Mouse (Mus musculus): ENCODE measurements at regions not wholly inside any gene's neighbourhood (a gene's known extent, or its start where the extent isn't known, plus 50 kb on each side); places are given as distances from the start of the nearest gene placed in this dataset.

- no peak for DNase-seq (ENCODE audit: inconsistent ontology term)
These were observed 253.8 kb upstream of the Tfap2d start for GRCm38 (mm10) chr1:18849038-18849437.

DNA sequence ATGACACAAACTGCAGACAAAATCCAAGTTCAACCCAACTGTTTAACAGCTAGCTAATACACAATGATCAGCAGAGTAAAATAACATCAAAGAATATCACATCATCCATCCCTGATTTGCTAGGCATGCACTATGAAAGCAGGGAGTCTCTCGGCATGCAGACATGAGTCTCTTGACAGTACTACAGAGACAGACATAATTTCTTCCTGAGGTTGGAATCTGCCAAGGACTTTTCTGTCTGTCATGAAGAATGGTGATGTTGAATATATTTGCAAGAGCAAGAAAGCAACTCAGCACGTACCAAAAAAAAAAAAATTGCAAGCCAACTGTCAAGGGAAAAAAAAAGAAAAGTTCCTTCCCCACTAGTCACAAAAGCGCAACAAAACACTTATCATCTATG, 245.4 kb upstream of the Tfap2d start:
- no peak for DNase-seq (ENCODE audit: inconsistent ontology term)

DNA sequence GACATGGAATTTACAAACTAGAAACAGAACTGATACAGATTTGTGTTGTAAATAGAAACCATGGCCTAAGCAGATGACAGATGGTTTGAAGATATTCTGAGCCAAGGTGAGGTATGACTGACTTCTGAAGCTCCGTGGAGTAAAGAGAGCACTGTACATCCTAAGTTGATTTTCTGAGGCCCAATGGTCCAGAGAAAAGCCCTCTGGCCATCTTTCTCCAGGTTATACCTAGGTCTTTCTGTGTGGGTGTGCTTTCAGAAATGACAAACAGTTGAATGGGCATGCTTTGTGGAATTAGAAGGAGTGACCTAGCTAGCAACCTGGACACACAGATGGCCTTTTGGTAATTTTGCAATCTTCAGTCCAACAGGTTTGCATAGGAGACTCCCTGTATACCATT, 199.6 kb upstream of the Tfap2d start:
- DNase-seq (ENCODE audit: inconsistent ontology term): no peak

- no peak for DNase-seq (ENCODE audit: inconsistent ontology term)
These were observed 199.1 kb upstream of the Tfap2d start for GRCm38 (mm10) chr1:18903696-18904095.

DNA sequence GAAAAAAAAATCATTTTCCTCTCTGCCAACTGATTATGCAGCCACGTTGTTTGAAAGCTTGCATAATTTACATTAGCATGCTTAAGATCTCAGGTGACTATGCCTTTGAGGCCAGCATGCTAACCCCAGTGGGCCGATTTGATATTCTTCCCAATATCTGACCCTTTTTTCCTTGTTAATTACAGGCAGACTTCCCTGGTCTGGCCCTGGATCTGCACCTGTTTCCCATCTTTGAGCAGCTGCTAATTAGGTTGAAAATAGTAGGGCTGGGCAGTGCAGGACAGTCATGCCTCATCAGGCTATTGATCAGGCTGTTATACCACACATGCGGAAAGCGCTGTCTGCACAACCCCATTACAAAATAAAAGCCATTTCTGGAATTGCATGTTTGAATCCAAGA, 191.2 kb upstream of the Tfap2d start:
- no peak for DNase-seq (ENCODE audit: inconsistent ontology term)

DNA sequence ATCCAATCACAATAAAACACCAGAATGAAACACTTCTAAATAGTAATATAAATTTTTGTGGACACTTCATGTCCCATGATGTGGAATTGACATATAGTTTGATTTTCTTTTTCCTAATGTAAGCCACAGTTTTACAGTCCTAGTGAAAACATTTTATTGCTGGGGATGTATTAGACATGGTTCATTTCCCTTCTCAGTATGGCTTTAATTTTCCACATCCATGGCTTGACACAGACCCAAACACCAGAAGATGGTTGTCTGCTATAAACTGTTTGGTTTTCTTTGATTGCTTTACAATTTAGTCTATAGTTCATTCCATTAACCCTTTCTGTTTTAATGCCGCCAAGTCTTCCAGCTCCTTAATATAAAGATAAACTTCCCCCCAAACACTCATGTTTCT, 146.5 kb upstream of the Tfap2d start:
- DNase-seq (ENCODE audit: inconsistent ontology term): no peak

GRCm38 (mm10) chr1:18956975-18957374, 145.8 kb upstream of the Tfap2d start:
- DNase-seq (ENCODE audit: inconsistent ontology term): peak; percentile 52

DNA sequence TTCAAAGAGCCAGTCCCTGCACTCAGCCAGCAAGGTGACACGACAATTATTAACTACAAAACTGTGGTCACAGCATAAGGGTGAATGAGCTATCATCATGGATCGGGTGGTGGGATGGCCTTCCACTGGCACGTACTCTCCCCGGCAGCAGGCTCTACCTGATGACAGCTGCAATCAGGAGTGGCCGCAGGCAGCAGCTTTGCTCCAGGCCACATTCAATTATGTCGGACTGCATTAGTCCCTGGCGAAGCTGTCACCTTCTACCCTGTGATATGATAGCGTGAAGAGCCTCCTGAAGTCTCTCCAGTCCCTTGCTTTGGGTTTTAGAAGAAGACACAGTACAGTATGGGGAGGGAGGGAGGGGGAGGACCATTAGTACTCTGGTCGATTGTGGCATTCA, 141.4 kb upstream of the Tfap2d start:
- DNase-seq (ENCODE audit: inconsistent ontology term): no peak

DNA sequence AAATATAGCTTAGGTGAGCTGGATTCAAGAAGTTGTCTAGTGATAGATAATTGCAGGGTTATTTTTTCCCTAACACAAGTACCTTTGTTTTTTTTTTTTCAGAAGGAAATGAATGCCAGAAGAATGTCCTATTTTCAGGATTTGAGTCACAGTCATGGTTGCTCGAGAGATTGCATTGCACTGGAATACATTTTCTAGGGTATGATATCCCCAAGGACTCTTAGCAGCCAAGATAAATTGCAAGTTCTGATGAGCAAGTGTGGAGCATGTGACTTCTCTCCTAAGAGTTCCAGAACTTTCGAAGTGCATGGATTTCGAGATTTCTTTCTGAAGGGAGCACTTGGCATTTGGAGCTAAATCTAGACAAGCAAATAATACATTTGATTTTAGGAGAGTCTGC, 140.9 kb upstream of the Tfap2d start:
- peak; percentile 36 for DNase-seq (ENCODE audit: inconsistent ontology term)

- DNase-seq (ENCODE audit: inconsistent ontology term): no peak
These were observed 133.9 kb upstream of the Tfap2d start for GRCm38 (mm10) chr1:18968935-18969334.

- DNase-seq (ENCODE audit: inconsistent ontology term): no peak
These were observed 132.6 kb upstream of the Tfap2d start for GRCm38 (mm10) chr1:18970173-18970572.

GRCm38 (mm10) chr1:18973826-18974620, 128.8 kb upstream of the Tfap2d start:
- no peak for DNase-seq (ENCODE audit: inconsistent ontology term)

DNA sequence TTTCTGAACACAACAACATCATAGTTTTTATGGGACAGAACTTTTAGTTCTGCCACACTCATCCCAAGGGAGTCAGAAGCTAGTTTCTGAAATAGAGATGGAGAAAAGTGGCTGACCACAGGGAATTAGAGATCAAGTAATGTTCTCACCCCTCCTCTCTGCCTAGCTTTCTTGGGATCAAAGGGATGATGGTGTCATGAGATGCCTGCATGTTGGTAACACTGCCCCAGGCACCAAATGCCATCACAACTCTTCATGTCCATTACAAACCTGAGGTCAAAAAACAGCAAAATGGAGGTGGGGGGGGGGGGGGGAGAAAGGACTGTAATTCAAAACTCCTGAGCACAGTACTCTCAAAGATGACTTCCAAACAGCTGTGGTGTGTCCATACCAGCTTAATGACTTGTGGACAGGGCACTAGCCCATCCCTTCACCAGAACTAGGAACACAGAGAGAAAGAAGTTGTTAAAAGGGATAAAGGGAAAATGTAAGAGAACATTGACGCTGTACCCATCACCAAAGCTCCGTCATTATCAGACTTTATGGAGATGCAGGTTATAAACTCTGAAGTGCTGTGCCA, 127.9 kb upstream of the Tfap2d start:
- no peak for DNase-seq (ENCODE audit: inconsistent ontology term)

- DNase-seq (ENCODE audit: inconsistent ontology term): no peak
These were observed 127.3 kb upstream of the Tfap2d start for GRCm38 (mm10) chr1:18975500-18975899.

- peak; percentile 30 for DNase-seq (ENCODE audit: inconsistent ontology term)
These were observed 126.0 kb upstream of the Tfap2d start for GRCm38 (mm10) chr1:18976705-18977309.

- DNase-seq (ENCODE audit: inconsistent ontology term): no peak
These were observed 123.7 kb upstream of the Tfap2d start for GRCm38 (mm10) chr1:18979141-18979540.

- DNase-seq (ENCODE audit: inconsistent ontology term): no peak
These were observed 86.0 kb upstream of the Tfap2d start for GRCm38 (mm10) chr1:19016778-19017177.

Data from Muller cell, postnatal 12 days (primary cell).